Mouse (Mus musculus) lung, embryonic 16.5 days (tissue): ENCODE measurements around the gene Frmpd4. TPM values are rescaled to one million over a fixed set of nuclear protein-coding genes. Genes with fewer than 3 reads are reported as not detected.

Source experiments
- ATAC-seq: fragments of 200-750 bp; cut with Nextera tagmentation; 2 replicates; pipeline ENCODE4 v1.8.0; 2017; ENCODE audit warnings: low read depth, mild to moderate bottlenecking, moderate library complexity
- H3K27ac ChIP-seq: fragments of 300-500 bp; sonication (generic); 2 replicates; pipeline ENCODE4 v1.5.1; 2014; ENCODE audit warnings: mild to moderate bottlenecking, control low read depth, low read length
- H3K27me3 ChIP-seq: fragments of 300-500 bp; sonication (generic); 2 replicates; pipeline ENCODE4 v1.6.1; 2014; ENCODE audit warnings: low read depth, low read length, mixed read lengths; ENCODE audit not compliant: control insufficient read depth, insufficient read depth
- H3K36me3 ChIP-seq: fragments of 300-500 bp; sonication (generic); 2 replicates; pipeline ENCODE4 v1.6.1; 2014; ENCODE audit warnings: low read length; ENCODE audit not compliant: control insufficient read depth, insufficient read depth
- H3K4me1 ChIP-seq: fragments of 300-500 bp; sonication (generic); replicated peaks from 2 replicates; pipeline ENCODE4 v1.6.1; 2014; ENCODE audit warnings: low read length, mixed read lengths; ENCODE audit not compliant: control insufficient read depth, insufficient read depth
- H3K4me2 ChIP-seq: fragments of 300-500 bp; sonication (generic); 2 replicates; pipeline ENCODE4 v1.6.1; 2014; ENCODE audit warnings: low read depth, low read length, control low read depth
- H3K4me3 ChIP-seq: fragments of 300-500 bp; sonication (generic); 2 replicates; pipeline ENCODE4 v1.5.1; 2014; ENCODE audit warnings: mild to moderate bottlenecking, low read length, control low read depth
- H3K9ac ChIP-seq: fragments of 300-500 bp; sonication (generic); 2 replicates; pipeline ENCODE4 v1.6.1; 2014; ENCODE audit warnings: low read length, control low read depth
- H3K9me3 ChIP-seq: fragments of 300-500 bp; sonication (generic); 2 replicates; pipeline ENCODE4 v1.6.1; 2016; ENCODE audit warnings: low read length; ENCODE audit not compliant: control insufficient read depth
- WGBS: fragments of 180-500 bp; shearing (Covaris S2); extraction: QIAGEN DNeasy Blood & Tissue Kit; methylation state at CpG from one replicate; pipeline ENCODE4 v1.1.7; 2014; 5-methylcytosine and 5-hydroxymethylcytosine counted together
- polyA plus RNA-seq: library from polyadenylated mRNA; unstranded; fragments of >200 nt; fragmentation: Nextera tagmentation; extraction: Ambion mirVana; gene quantifications from 2 replicates; pipeline ENCODE4 v1.2.1, GENCODE M21; 2015

The Frmpd4 gene
- polyA plus RNA-seq, 1 experiment from 2014 or later, result 0.03 TPM

DNA sequence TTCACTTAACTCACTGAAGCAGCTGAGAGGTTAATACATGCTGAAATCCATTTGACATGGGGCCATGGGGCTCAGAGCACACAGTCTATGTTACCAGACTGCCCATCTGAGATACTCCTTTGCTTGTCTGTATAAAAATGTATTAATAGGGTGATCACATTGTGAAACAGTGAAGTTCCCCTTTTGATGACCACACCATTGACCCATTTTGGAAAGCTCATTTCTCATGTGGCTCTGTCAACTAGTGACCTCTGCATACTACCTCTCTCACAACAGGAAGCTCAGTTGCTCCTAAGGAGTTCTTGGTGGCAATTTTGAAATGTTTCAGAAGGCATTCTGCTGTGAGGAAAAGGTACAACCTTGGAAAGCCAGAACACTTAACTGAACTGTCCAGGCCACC, 1142.1 kb downstream of the Frmpd4 start:
- Histone ChIP-seq H3K27me3 (no peaks in the 10 kb centered on the region), H3K4me3 (no peak overlapping the region), H3K4me2 (no peak overlapping the region), H3K9ac (no peak overlapping the region), H3K36me3 (no peaks in the 10 kb centered on the region), H3K27ac (no peak overlapping the region), H3K9me3 (no peaks in the 10 kb centered on the region), H3K4me1 (no peaks in the 10 kb centered on the region)
- ATAC-seq, result no peak

DNA sequence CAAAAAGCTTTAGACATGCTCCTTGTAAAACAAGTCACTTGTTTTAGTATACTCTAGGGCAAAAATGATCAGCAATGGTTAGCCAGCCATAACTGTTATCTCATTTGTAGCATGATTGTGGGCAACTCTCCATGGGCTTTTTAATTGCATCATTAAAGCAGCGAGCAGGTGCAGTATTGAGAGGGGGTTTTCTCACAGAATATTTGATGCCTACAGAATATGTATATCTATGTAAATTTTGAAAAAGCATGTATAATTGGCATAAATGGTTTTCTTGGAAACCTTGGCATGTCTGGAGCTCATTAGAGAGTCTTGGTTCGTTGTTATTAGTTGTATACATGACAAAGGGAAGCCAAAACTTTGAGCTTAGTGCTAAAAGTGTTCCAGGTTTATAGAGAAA, 1143.1 kb downstream of the Frmpd4 start:
- H3K9me3 ChIP-seq, result no peaks in the 10 kb centered on the region
- ATAC-seq, result no peak
- no peaks in the 10 kb centered on the region for H3K36me3 ChIP-seq
- no peak overlapping the region for H3K27ac ChIP-seq
- 69% methylated on average over 2 of the region's 2 CpGs for WGBS
- H3K27me3 ChIP-seq, result no peaks in the 10 kb centered on the region
- H3K4me3 ChIP-seq, result no peak overlapping the region
- H3K9ac ChIP-seq, result no peak overlapping the region
- no peaks in the 10 kb centered on the region for H3K4me1 ChIP-seq
- H3K4me2 ChIP-seq, result no peak overlapping the region

Other genes with a start within 250 kb of the Frmpd4 start
- gene Msl3, start 96.7 kb upstream of the Frmpd4 start, polyA plus RNA-seq, result 43.7 and 46.4 TPM in 2 replicates
- 13.1 and 13.7 TPM in 2 replicates for gene Arhgap6, start 217.9 kb upstream of the Frmpd4 start, polyA plus RNA-seq